Mouse (Mus musculus) CD4-positive naive resting alpha-beta T cell, adult 57 days (primary cell): Measurements from ENCODE around the gene Olfr659. TPM values are rescaled to one million over a fixed set of nuclear protein-coding genes. Genes with fewer than 3 reads are reported as not detected.

Source experiments
- total RNA-seq: library from RNA; stranded (reverse); gene quantifications from one replicate; pipeline ENCODE4 v1.2.4, GENCODE M21; 2023

Gene Olfr659
- not detected for total RNA-seq

GRCm38 (mm10) chr7:104666453-104666852 is at the start of gene Olfr659:
Gene Olfr659, plus strand, starts transcription at chr7:104666753.

GRCm38 (mm10) chr7:104624494-104624893 is 42.1 kb upstream of the Olfr659 start, which contains the start of gene Olfr657:
Gene Olfr657, plus strand, starts transcription at chr7:104624794.

GRCm38 (mm10) chr7:104646841-104647482 is 19.6 kb upstream of the Olfr659 start, which contains the start of gene Olfr658:
Gene Olfr658, minus strand, starts transcription at chr7:104647305.

GRCm38 (mm10) chr7:104686201-104686600 is 19.6 kb downstream of the Olfr659 start, which contains the start of gene Olfr661:
Gene Olfr661, plus strand, starts transcription at chr7:104686501.

Other genes starting within 250 kb of the Olfr659 start
- 58.6 TPM for gene Trim30a, start 201.6 kb upstream of the Olfr659 start, total RNA-seq
- gene Trim30d, start 158.9 kb upstream of the Olfr659 start, total RNA-seq = 6.3 TPM
- not detected for gene Olfr651, start 116.6 kb upstream of the Olfr659 start, total RNA-seq
- gene Olfr652, start 105.9 kb upstream of the Olfr659 start, total RNA-seq = not detected
- not detected for gene Olfr653, start 89.4 kb upstream of the Olfr659 start, total RNA-seq
- gene Olfr654, start 79.7 kb upstream of the Olfr659 start, total RNA-seq = not detected
- not detected for gene Olfr655, start 65.0 kb upstream of the Olfr659 start, total RNA-seq
- gene Olfr656, start 52.8 kb upstream of the Olfr659 start, total RNA-seq = not detected
- not detected for gene Olfr657, start 42.0 kb upstream of the Olfr659 start, total RNA-seq
- not detected for gene Olfr658, start 19.4 kb upstream of the Olfr659 start, total RNA-seq
- gene Olfr661, start 19.7 kb downstream of the Olfr659 start, total RNA-seq = not detected
- gene Usp17le, start 110.7 kb downstream of the Olfr659 start, total RNA-seq = not detected
- gene Usp17lb, start 175.8 kb downstream of the Olfr659 start, total RNA-seq = not detected
- not detected for gene Usp17la, start 190.3 kb downstream of the Olfr659 start, total RNA-seq
- gene Olfr665, start 211.3 kb downstream of the Olfr659 start, total RNA-seq = not detected
- not detected for gene Olfr666, start 229.2 kb downstream of the Olfr659 start, total RNA-seq